Mouse (Mus musculus) midbrain, embryonic 13.5 days (tissue): ENCODE results near the gene Tcl1b3. TPM values are rescaled to one million over a fixed set of nuclear protein-coding genes. Genes with fewer than 3 reads are reported as not detected.
"Not testable (repeated sequence)": the region's sequence is repeated elsewhere in the genome, so short reads cannot be mapped to it uniquely, and the experiment has no call there.

Source experiments
- ATAC-seq: fragments of 200-750 bp; cut with Nextera tagmentation; 2 replicates; pipeline ENCODE4 v1.8.0; 2017; ENCODE audit warnings: mild to moderate bottlenecking, moderate TSS enrichment, moderate library complexity
- H3K27ac ChIP-seq: fragments of 300-500 bp; sonication (generic); 2 replicates; pipeline ENCODE4 v1.5.1; 2015; ENCODE audit warnings: inconsistent platforms, mild to moderate bottlenecking, moderate library complexity
- H3K27me3 ChIP-seq: fragments of 300-500 bp; sonication (generic); 2 replicates; pipeline ENCODE4 v1.6.1; 2015; ENCODE audit warnings: mild to moderate bottlenecking, inconsistent platforms
- H3K36me3 ChIP-seq: fragments of 300-500 bp; sonication (generic); 2 replicates; pipeline ENCODE4 v1.6.1; 2015; ENCODE audit warnings: mild to moderate bottlenecking, inconsistent platforms
- H3K4me1 ChIP-seq: fragments of 300-500 bp; sonication (generic); replicated peaks from 2 replicates; pipeline ENCODE4 v1.6.1; 2015; ENCODE audit warnings: inconsistent platforms
- H3K4me2 ChIP-seq: fragments of 300-500 bp; sonication (generic); replicated peaks from 2 replicates; pipeline ENCODE4 v1.6.1; 2015; ENCODE audit warnings: moderate library complexity, mild to moderate bottlenecking, inconsistent platforms
- H3K4me3 ChIP-seq: fragments of 300-500 bp; sonication (generic); replicated peaks from 2 replicates; pipeline ENCODE4 v1.5.1; 2015; ENCODE audit warnings: mild to moderate bottlenecking, inconsistent platforms
- H3K9ac ChIP-seq: fragments of 300-500 bp; sonication (generic); replicated peaks from 2 replicates; pipeline ENCODE4 v1.6.1; 2015; ENCODE audit warnings: mild to moderate bottlenecking, inconsistent platforms
- H3K9me3 ChIP-seq: fragments of 300-500 bp; sonication (generic); 2 replicates; pipeline ENCODE4 v1.6.1; 2016; ENCODE audit warnings: mild to moderate bottlenecking, inconsistent platforms
- WGBS: fragments of 180-500 bp; shearing (Covaris S2); methylation state at CpG from one replicate; pipeline ENCODE4 v1.1.7; 2015; 5-methylcytosine and 5-hydroxymethylcytosine counted together
- polyA plus RNA-seq: library from polyadenylated mRNA; unstranded; fragments of >200 nt; fragmentation: Nextera tagmentation; extraction: Ambion mirVana; gene quantifications from 2 replicates; pipeline ENCODE4 v1.2.1, GENCODE M21; 2015

Gene Tcl1b3
- polyA plus RNA-seq, 1 experiment from 2014 or later: not detected

GRCm38 (mm10) chr12:105199684-105200497 lies 9.0 kb downstream of the Tcl1b3 start:
- not testable (repeated sequence) for H3K4me2 ChIP-seq, H3K9me3 ChIP-seq, H3K4me1 ChIP-seq, H3K4me3 ChIP-seq, H3K36me3 ChIP-seq, H3K9ac ChIP-seq, H3K27me3 ChIP-seq
- H3K27ac ChIP-seq: peak overlapping the region; percentile 30; the same call in 1 of the 2 replicates
- WGBS: 12% methylated on average over 7 of the region's 7 CpGs
- ATAC-seq: peak; percentile 66

GRCm38 (mm10) chr12:105201657-105202056 lies 10.8 kb downstream of the Tcl1b3 start, which contains the start of gene Tcl1b4:
Gene Tcl1b4, plus strand, starts transcription at chr12:105201957.
- H3K36me3 ChIP-seq, H3K27ac ChIP-seq, H3K4me2 ChIP-seq, H3K9me3 ChIP-seq, H3K9ac ChIP-seq, H3K27me3 ChIP-seq, H3K4me1 ChIP-seq, ATAC-seq, H3K4me3 ChIP-seq: not testable (repeated sequence)
- 88% methylated on average over 1 of the region's 1 CpGs for WGBS

GRCm38 (mm10) chr12:105207071-105207470 lies 16.2 kb downstream of the Tcl1b3 start:
- Histone ChIP-seq H3K36me3 (no peaks in the 10 kb centered on the region), H3K4me1 (peaks cover 6% of the 10 kb centered on the region; the same call in 1 of the 2 replicates), H3K27ac (no peak overlapping the region), H3K9me3 (no peaks in the 10 kb centered on the region), H3K9ac (no peak overlapping the region), H3K4me3 (no peak overlapping the region), H3K27me3 (no peaks in the 10 kb centered on the region), H3K4me2 (no peak overlapping the region)
- ATAC-seq: no peak
- 83% methylated on average over 1 of the region's 1 CpGs for WGBS

- H3K9me3 ChIP-seq: no peaks in the 10 kb centered on the region
- H3K27me3 ChIP-seq: no peaks in the 10 kb centered on the region
- H3K27ac ChIP-seq: no peak overlapping the region
- ATAC-seq: no peak
- 89% methylated on average over 1 of the region's 1 CpGs for WGBS
- no peak overlapping the region for H3K4me2 ChIP-seq
- H3K36me3 ChIP-seq: no peaks in the 10 kb centered on the region
- H3K4me1 ChIP-seq: peaks cover 6% of the 10 kb centered on the region; the same call in 1 of the 2 replicates
- no peak overlapping the region for H3K9ac ChIP-seq
- no peak overlapping the region for H3K4me3 ChIP-seq
These were observed 17.6 kb downstream of the Tcl1b3 start for GRCm38 (mm10) chr12:105208441-105208840.

- H3K4me3 ChIP-seq: no peak overlapping the region
- H3K9ac ChIP-seq: no peak overlapping the region
- no peaks in the 10 kb centered on the region for H3K27me3 ChIP-seq
- no peak for ATAC-seq
- H3K27ac ChIP-seq: no peak overlapping the region
- no peaks in the 10 kb centered on the region for H3K9me3 ChIP-seq
- peaks cover 6% of the 10 kb centered on the region; the same call in 1 of the 2 replicates for H3K4me1 ChIP-seq
- 93% methylated on average over 7 of the region's 7 CpGs for WGBS
- no peaks in the 10 kb centered on the region for H3K36me3 ChIP-seq
- H3K4me2 ChIP-seq: no peak overlapping the region
These were observed 18.4 kb downstream of the Tcl1b3 start for GRCm38 (mm10) chr12:105209231-105209630.

- no peak overlapping the region for H3K9ac ChIP-seq
- H3K4me3 ChIP-seq: no peak overlapping the region
- no peaks in the 10 kb centered on the region for H3K36me3 ChIP-seq
- no peaks in the 10 kb centered on the region for H3K4me1 ChIP-seq
- WGBS: 92% methylated on average over 7 of the region's 7 CpGs
- no peak overlapping the region for H3K27ac ChIP-seq
- H3K27me3 ChIP-seq: no peaks in the 10 kb centered on the region
- no peak overlapping the region for H3K4me2 ChIP-seq
- ATAC-seq: no peak
- no peaks in the 10 kb centered on the region for H3K9me3 ChIP-seq
These were observed 26.4 kb downstream of the Tcl1b3 start for GRCm38 (mm10) chr12:105217101-105217760.

- Histone ChIP-seq H3K36me3 (no peaks in the 10 kb centered on the region), H3K4me3 (no peak within 1 kb of the TSS), H3K4me1 (peaks cover 6% of the 10 kb centered on the region; the same call in 1 of the 2 replicates), H3K27me3 (no peaks in the 10 kb centered on the region), H3K27ac (no peak within 1 kb of the TSS), H3K9me3 (no peaks in the 10 kb centered on the region; the same call in 1 of the 2 replicates), H3K9ac (no peak within 1 kb of the TSS), H3K4me2 (no peak within 1 kb of the TSS)
- 92% methylated on average over 22 of the region's 22 CpGs for WGBS
- no peak for ATAC-seq
These were observed 31.9 kb downstream of the Tcl1b3 start, which contains the start of gene Tcl1 for GRCm38 (mm10) chr12:105222601-105223319. Gene Tcl1, minus strand, starts transcription at chr12:105222793.

GRCm38 (mm10) chr12:105224621-105225320 lies 33.9 kb downstream of the Tcl1b3 start:
- Histone ChIP-seq H3K36me3 (no peaks in the 10 kb centered on the region), H3K27me3 (no peaks in the 10 kb centered on the region), H3K27ac (no peak overlapping the region), H3K4me2 (no peak overlapping the region), H3K9ac (no peak overlapping the region), H3K4me1 (peaks cover 6% of the 10 kb centered on the region; the same call in 1 of the 2 replicates), H3K9me3 (no peaks in the 10 kb centered on the region; the same call in 1 of the 2 replicates), H3K4me3 (no peak overlapping the region)
- ATAC-seq: no peak
- 42% methylated on average over 16 of the region's 16 CpGs for WGBS

GRCm38 (mm10) chr12:105234362-105234761 lies 43.5 kb downstream of the Tcl1b3 start:
- H3K9me3 ChIP-seq: no peaks in the 10 kb centered on the region
- no peaks in the 10 kb centered on the region for H3K27me3 ChIP-seq
- H3K4me1 ChIP-seq: peaks cover 12% of the 10 kb centered on the region; the same call in 1 of the 2 replicates
- H3K9ac ChIP-seq: no peak overlapping the region
- peak; percentile 50 for ATAC-seq
- no peak overlapping the region for H3K4me2 ChIP-seq
- no peaks in the 10 kb centered on the region for H3K36me3 ChIP-seq
- WGBS: 48% methylated on average over 11 of the region's 11 CpGs
- H3K27ac ChIP-seq: peak overlapping the region; percentile 58; the same call in 1 of the 2 replicates
- H3K4me3 ChIP-seq: no peak overlapping the region

GRCm38 (mm10) chr12:105235091-105235490 lies 44.2 kb downstream of the Tcl1b3 start:
- ATAC-seq: no peak
- Histone ChIP-seq H3K4me1 (peaks cover 12% of the 10 kb centered on the region; the same call in 1 of the 2 replicates), H3K9ac (no peak overlapping the region), H3K4me3 (no peak overlapping the region), H3K27ac (no peak overlapping the region), H3K36me3 (no peaks in the 10 kb centered on the region), H3K9me3 (no peaks in the 10 kb centered on the region), H3K4me2 (no peak overlapping the region), H3K27me3 (no peaks in the 10 kb centered on the region)
- WGBS: 86% methylated on average over 3 of the region's 3 CpGs

- no peak overlapping the region for H3K4me3 ChIP-seq
- peaks cover 9% of the 10 kb centered on the region; the same call in 1 of the 2 replicates for H3K4me1 ChIP-seq
- peak overlapping the region; percentile 74 for H3K27ac ChIP-seq
- H3K9me3 ChIP-seq: no peaks in the 10 kb centered on the region
- no peaks in the 10 kb centered on the region for H3K36me3 ChIP-seq
- 59% methylated on average over 9 of the region's 9 CpGs for WGBS
- H3K4me2 ChIP-seq: no peak overlapping the region
- ATAC-seq: no peak
- H3K27me3 ChIP-seq: no peaks in the 10 kb centered on the region
- no peak overlapping the region for H3K9ac ChIP-seq
These were observed 48.2 kb downstream of the Tcl1b3 start for GRCm38 (mm10) chr12:105239060-105239459.
